Mouse (Mus musculus): ENCODE results near the gene Tuba3a. TPM values are rescaled to one million over a fixed set of nuclear protein-coding genes. Genes with fewer than 3 reads are reported as not detected.

Gene Tuba3a
- total and polyA plus RNA-seq, 2 experiments from 2014 or later, result not detected

GRCm38 (mm10) chr6:125239547-125239946, 46.3 kb downstream of the Tuba3a start:
- DNase-seq (ENCODE audit: low spot score) (no peak), ATAC-seq (ENCODE audit: low FRiP score) (no peak)
- Histone ChIP-seq H3K4me2 (ENCODE audit: low read depth, low read length, poor library complexity, severe bottlenecking) (no peak overlapping the region), H3K27me3 (ENCODE audit: insufficient read depth, low read length) (no peaks in the 10 kb centered on the region), H3K4me3 (ENCODE audit: low read depth, low read length) (no peak overlapping the region), H3K4me1 (ENCODE audit: insufficient read depth, low read length) (no peaks in the 10 kb centered on the region), H3K9me3 (ENCODE audit: low read length) (no peaks in the 10 kb centered on the region), H3K36me3 (ENCODE audit: insufficient read depth, low read length) (no peaks in the 10 kb centered on the region), H3K27ac (ENCODE audit: low read depth, low read length) (no peak overlapping the region), H3K9ac (replicated peaks; ENCODE audit: low read length, poor library complexity, severe bottlenecking) (no peak overlapping the region)
- WGBS, result 92% methylated on average over 5 of the region's 5 CpGs
- TF ChIP-seq CTCF (IDR thresholded peaks at IDR 0.05), result no peak

DNA sequence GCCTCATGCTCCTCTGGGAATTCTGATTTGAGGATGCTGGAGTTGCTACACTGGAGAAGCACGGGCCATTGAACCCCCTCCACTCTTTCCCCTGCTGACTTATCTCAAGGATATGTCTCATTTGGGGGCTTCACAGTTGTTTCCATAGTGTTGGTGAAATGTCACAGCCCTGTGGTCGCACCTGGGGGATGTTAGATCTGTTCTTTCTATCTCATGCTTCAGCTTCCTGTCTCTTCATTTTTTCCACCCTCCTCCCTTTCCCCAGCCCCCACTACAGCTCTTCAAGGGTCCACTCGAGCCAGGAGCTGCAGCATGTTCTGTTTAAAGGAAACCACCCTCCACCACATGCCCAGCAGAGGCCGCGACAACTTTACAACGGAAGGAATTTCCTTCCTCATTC, 47.4 kb downstream of the Tuba3a start:
- no peaks in the 10 kb centered on the region for H3K27me3 ChIP-seq (ENCODE audit: insufficient read depth, low read length)
- ATAC-seq (ENCODE audit: low FRiP score), result no peak
- DNase-seq (ENCODE audit: low spot score), result no peak
- H3K36me3 ChIP-seq (ENCODE audit: insufficient read depth, low read length), result no peaks in the 10 kb centered on the region
- no peak overlapping the region for H3K27ac ChIP-seq (ENCODE audit: low read depth, low read length)
- TF ChIP-seq CTCF (IDR thresholded peaks at IDR 0.05), result no peak
- 81% methylated on average over 6 of the region's 6 CpGs for WGBS
- no peaks in the 10 kb centered on the region for H3K9me3 ChIP-seq (ENCODE audit: low read length)
- H3K4me3 ChIP-seq (ENCODE audit: low read depth, low read length), result no peak overlapping the region
- H3K9ac ChIP-seq (replicated peaks; ENCODE audit: low read length, poor library complexity, severe bottlenecking), result no peak overlapping the region
- no peaks in the 10 kb centered on the region for H3K4me1 ChIP-seq (ENCODE audit: insufficient read depth, low read length)
- no peak overlapping the region for H3K4me2 ChIP-seq (ENCODE audit: low read depth, low read length, poor library complexity, severe bottlenecking)

DNA sequence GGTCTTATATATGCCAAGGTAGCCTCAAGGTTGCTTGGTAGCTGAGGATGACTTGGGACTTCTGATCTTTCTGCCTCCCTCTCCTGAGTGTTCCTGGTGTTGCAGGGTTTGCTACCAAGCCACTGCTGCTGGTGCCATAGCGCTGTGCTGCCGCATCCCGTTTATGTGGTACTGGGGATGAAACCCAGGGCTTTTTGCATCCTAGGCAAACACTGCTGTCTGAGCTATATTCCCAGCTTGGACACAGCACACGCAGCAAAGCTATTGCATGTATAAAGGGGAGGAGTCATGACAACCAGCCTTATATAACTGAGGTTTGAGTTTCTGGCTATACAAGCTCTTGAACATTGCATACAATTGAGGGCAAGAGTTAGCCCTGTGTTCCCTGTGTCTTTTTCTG, 48.4 kb downstream of the Tuba3a start:
- no peaks in the 10 kb centered on the region for H3K4me1 ChIP-seq (ENCODE audit: insufficient read depth, low read length)
- H3K9ac ChIP-seq (replicated peaks; ENCODE audit: low read length, poor library complexity, severe bottlenecking), result no peak overlapping the region
- H3K27me3 ChIP-seq (ENCODE audit: insufficient read depth, low read length), result no peaks in the 10 kb centered on the region
- no peak overlapping the region for H3K27ac ChIP-seq (ENCODE audit: low read depth, low read length)
- whole genome bisulfite sequencing, result 88% methylated on average over 4 of the region's 4 CpGs
- H3K4me3 ChIP-seq (ENCODE audit: low read depth, low read length), result no peak overlapping the region
- ATAC-seq (ENCODE audit: low FRiP score), result no peak
- H3K36me3 ChIP-seq (ENCODE audit: insufficient read depth, low read length), result no peaks in the 10 kb centered on the region
- no peaks in the 10 kb centered on the region for H3K9me3 ChIP-seq (ENCODE audit: low read length)
- TF ChIP-seq CTCF (IDR thresholded peaks at IDR 0.05), result no peak
- DNase-seq (ENCODE audit: low spot score), result no peak
- no peak overlapping the region for H3K4me2 ChIP-seq (ENCODE audit: low read depth, low read length, poor library complexity, severe bottlenecking)

- Histone ChIP-seq H3K36me3 (ENCODE audit: insufficient read depth, low read length) (no peaks in the 10 kb centered on the region), H3K4me1 (ENCODE audit: insufficient read depth, low read length) (no peaks in the 10 kb centered on the region), H3K4me3 (ENCODE audit: low read depth, low read length) (no peak within 1 kb of the TSS), H3K9me3 (ENCODE audit: low read length) (no peaks in the 10 kb centered on the region), H3K27ac (ENCODE audit: low read depth, low read length) (no peak within 1 kb of the TSS), H3K27me3 (ENCODE audit: insufficient read depth, low read length) (no peaks in the 10 kb centered on the region), H3K4me2 (ENCODE audit: low read depth, low read length, poor library complexity, severe bottlenecking) (no peak within 1 kb of the TSS), H3K9ac (replicated peaks; ENCODE audit: low read length, poor library complexity, severe bottlenecking) (no peak within 1 kb of the TSS)
- no peak for TF ChIP-seq CTCF (IDR thresholded peaks at IDR 0.05)
- ATAC-seq (ENCODE audit: low FRiP score), result no peak
- no peak for DNase-seq (ENCODE audit: low spot score)
- 26% methylated on average over 6 of the region's 6 CpGs for WGBS
Observed at GRCm38 (mm10) chr6:125236782-125237181, 49.1 kb downstream of the Tuba3a start, which contains the start of gene Cd27. Cd27 (minus strand) TSS chr6:125237010.

DNA sequence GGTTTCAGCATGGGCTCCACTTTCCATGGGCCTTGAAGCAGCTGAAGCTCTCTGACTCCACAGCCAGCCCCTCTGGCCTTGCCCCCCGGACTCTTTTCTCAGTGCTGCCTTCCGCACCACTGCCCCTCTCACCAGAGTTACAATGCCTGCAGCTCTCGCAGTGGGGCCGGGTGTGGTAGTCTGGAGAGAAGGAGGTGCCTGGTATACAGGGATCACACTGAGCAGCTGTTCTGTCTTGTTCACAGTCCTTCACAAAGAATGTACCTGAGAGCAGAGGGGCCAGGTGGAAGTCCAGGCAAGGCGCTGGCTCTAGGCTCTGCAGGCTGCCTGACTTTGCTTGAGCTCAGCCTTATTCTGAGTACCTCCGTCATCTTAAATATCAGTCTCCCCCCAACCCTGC, 49.5 kb downstream of the Tuba3a start:
- Histone ChIP-seq H3K27me3 (ENCODE audit: insufficient read depth, low read length) (no peaks in the 10 kb centered on the region), H3K4me2 (ENCODE audit: low read depth, low read length, poor library complexity, severe bottlenecking) (no peak overlapping the region), H3K9me3 (ENCODE audit: low read length) (no peaks in the 10 kb centered on the region), H3K4me3 (ENCODE audit: low read depth, low read length) (no peak overlapping the region), H3K27ac (ENCODE audit: low read depth, low read length) (no peak overlapping the region), H3K9ac (replicated peaks; ENCODE audit: low read length, poor library complexity, severe bottlenecking) (no peak overlapping the region), H3K4me1 (ENCODE audit: insufficient read depth, low read length) (no peaks in the 10 kb centered on the region), H3K36me3 (ENCODE audit: insufficient read depth, low read length) (no peaks in the 10 kb centered on the region)
- TF ChIP-seq CTCF (IDR thresholded peaks at IDR 0.05), result no peak
- ATAC-seq (ENCODE audit: low FRiP score) (no peak), DNase-seq (ENCODE audit: low spot score) (no peak)
- 68% methylated on average over 6 of the region's 6 CpGs for WGBS

- DNase-seq (ENCODE audit: low spot score) (no peak), ATAC-seq (ENCODE audit: low FRiP score) (no peak)
- Histone ChIP-seq H3K9ac (replicated peaks; ENCODE audit: low read length, poor library complexity, severe bottlenecking) (no peak overlapping the region), H3K4me3 (ENCODE audit: low read depth, low read length) (no peak overlapping the region), H3K36me3 (ENCODE audit: insufficient read depth, low read length) (no peaks in the 10 kb centered on the region), H3K4me1 (ENCODE audit: insufficient read depth, low read length) (no peaks in the 10 kb centered on the region), H3K27ac (ENCODE audit: low read depth, low read length) (no peak overlapping the region), H3K27me3 (ENCODE audit: insufficient read depth, low read length) (no peaks in the 10 kb centered on the region), H3K4me2 (ENCODE audit: low read depth, low read length, poor library complexity, severe bottlenecking) (no peak overlapping the region), H3K9me3 (ENCODE audit: low read length) (no peaks in the 10 kb centered on the region)
- no peak for TF ChIP-seq CTCF (IDR thresholded peaks at IDR 0.05)
- WGBS, result 72% methylated on average over 5 of the region's 5 CpGs
Observed at GRCm38 (mm10) chr6:125234520-125234828, 51.4 kb downstream of the Tuba3a start.
